In the genomic region with DNA sequence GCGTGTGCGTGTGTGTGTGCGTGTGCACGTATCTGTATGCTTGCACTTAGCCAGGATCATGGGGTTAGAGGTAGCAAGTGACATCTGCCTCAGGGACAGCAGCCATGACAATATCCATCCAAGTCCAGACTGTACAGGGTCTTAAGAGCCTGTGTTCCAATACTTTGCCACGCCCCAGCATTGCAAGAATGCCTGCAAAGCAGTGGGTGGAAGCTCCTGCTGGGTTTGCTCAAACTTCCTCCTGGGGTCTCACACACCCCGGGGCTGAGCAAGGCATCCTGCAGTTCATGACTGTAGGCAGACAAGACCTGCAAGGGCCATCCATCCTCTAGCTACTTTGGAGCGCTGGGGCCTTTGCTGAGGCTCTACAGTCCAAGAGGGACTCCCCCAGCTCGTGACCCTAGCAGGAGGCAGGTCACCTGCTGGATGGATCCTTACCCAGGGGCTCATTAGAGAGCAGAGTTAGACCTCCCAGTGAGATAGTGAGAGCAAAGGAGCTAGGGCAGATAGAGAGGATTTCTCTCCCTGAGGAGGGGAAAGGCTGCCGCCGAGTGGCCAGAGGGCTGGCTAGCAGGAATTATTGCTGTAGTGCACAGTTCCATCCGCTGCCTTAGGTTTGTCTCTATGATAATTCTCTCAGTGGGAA, we compare ENCODE assay signal across 9 mouse cellular contexts. TPM values are rescaled to one million over a fixed set of nuclear protein-coding genes. Genes with fewer than 3 reads are reported as not detected.
A peak's percentile ranks its signal among the peaks of the same experiment; 100 is the strongest.
DNase-seq lines count a peak whose midpoint lies in the region; ATAC-seq and TF ChIP-seq lines count a peak whose summit lies in the region.
"Had no signal": no experiment of that assay in that cellular context is flagged by ENCODE, and none has a peak within 500 bp of the region (broad histone marks: within the 10 kb centered on the region; RNA-seq: fewer than 3 reads in every experiment).

No protein-coding gene starts in this region.

- H3K9ac ChIP-seq in heart, adult 2 months (ENCODE audit: low read depth, low read length): no peak overlapping the region
- no peak overlapping the region for H3K9ac ChIP-seq in heart, embryonic 12.5 days
- H3K9ac ChIP-seq: heart, embryonic 15.5 days had no signal

- H3K9me3 ChIP-seq in heart, embryonic 12.5 days (replicated peaks): no peaks in the 10 kb centered on the region
- H3K9me3 ChIP-seq: heart, embryonic 15.5 days had no signal

- H3K4me3 ChIP-seq in heart, adult 2 months: no peak overlapping the region
- H3K4me3 ChIP-seq in heart, embryonic 12.5 days: no peak overlapping the region
- H3K4me3 ChIP-seq: heart, embryonic 15.5 days had no signal

- ATAC-seq in heart, embryonic 12.5 days (ENCODE audit: insufficient number of reproducible peaks, low FRiP score): no peak
- no peak for ATAC-seq in cerebellum, adult (ENCODE audit: insufficient number of reproducible peaks, low FRiP score, low TSS enrichment)

- H3K4me2 ChIP-seq in heart, embryonic 12.5 days: no peak overlapping the region
- H3K4me2 ChIP-seq: heart, embryonic 15.5 days had no signal

- no peak overlapping the region for H3K27ac ChIP-seq in heart, adult 2 months
- no peak overlapping the region for H3K27ac ChIP-seq in heart, embryonic 12.5 days (ENCODE audit: poor library complexity, severe bottlenecking)
- H3K27ac ChIP-seq: heart, embryonic 15.5 days had no signal

- no peaks in the 10 kb centered on the region for H3K27me3 ChIP-seq in heart, adult 2 months (ENCODE audit: control insufficient read depth, insufficient read depth, low read length)
- H3K27me3 ChIP-seq in heart, embryonic 12.5 days (replicated peaks): peaks cover 6% of the 10 kb centered on the region; the same call in 1 of the 2 replicates

- H3K4me1 ChIP-seq in heart, adult 2 months (ENCODE audit: control insufficient read depth, insufficient read depth, low read length): no peaks in the 10 kb centered on the region
- H3K4me1 ChIP-seq in heart, embryonic 12.5 days (replicated peaks): peaks cover 5% of the 10 kb centered on the region; the same call in 1 of the 2 replicates

- DNase-seq in heart, adult 2 months: peak; percentile 21 to 59
- DNase-seq in right cerebral cortex, postnatal 4 days: peak; percentile 26
- no peak for DNase-seq in right cerebral cortex, postnatal 25 days
- peak; percentile 40 to 64 for DNase-seq in gastrocnemius, postnatal 4 days (ENCODE audit: low spot score in 2 of 2)
- peak; percentile 46 for DNase-seq in lung, postnatal 14 days
- DNase-seq in cerebellum, adult 8-10 months: no peak

- TF ChIP-seq EP300 in heart, adult 2 months (IDR thresholded peaks at IDR 0.05; ENCODE audit: insufficient read depth, low read depth, low read length): no peak

- WGBS in heart, adult 2 months: 70% methylated on average over 11 of the region's 11 CpGs
- WGBS in heart, embryonic 12.5 days: 48% methylated on average over 11 of the region's 11 CpGs

- intact Hi-C loops in heart, adult 2 months (cut with DNase I): no loop called here

- H3K79me2 ChIP-seq in heart, adult 2 months (replicated peaks; ENCODE audit: control insufficient read depth, insufficient read depth, low read length): no peaks in the 10 kb centered on the region

- H3K36me3 ChIP-seq in heart, adult 2 months (ENCODE audit: control insufficient read depth, insufficient read depth, low read length): no peaks in the 10 kb centered on the region
- H3K36me3 ChIP-seq in heart, embryonic 12.5 days: no peaks in the 10 kb centered on the region
- H3K36me3 ChIP-seq: heart, embryonic 15.5 days had no signal

- TF ChIP-seq CTCF in heart, adult 2 months (IDR thresholded peaks at IDR 0.05): peak; percentile 63

- no peak for TF ChIP-seq POLR2A in heart, adult 2 months (IDR thresholded peaks at IDR 0.05; ENCODE audit: insufficient read depth, low read depth, low read length)

RNA-seq across cellular contexts. Expression of a gene that starts 15.4 kb away (rescaled TPM):
- under 1 TPM; 0.50 to 0.86 TPM for total RNA-seq in heart, adult 2 months (2021)
- 1.1 and 1.3 TPM in 2 replicates for polyA plus RNA-seq in heart, adult 2 months (2012; rRNA removed)
- 0.21 and 0.92 TPM in 2 replicates for polyA plus RNA-seq in heart, embryonic 12.5 days (2016; fragmentation: Nextera tagmentation; extraction: Ambion mirVana)
- total RNA-seq in gastrocnemius, postnatal 4 days (2021): 1 to 10 TPM in 1 of 2 experiments, under 1 TPM in 1; 0.70 to 1.1 TPM

RNA-seq across cellular contexts. Expression of a gene that starts 32.6 kb away (rescaled TPM):
- not detected for total RNA-seq in heart, adult 2 months (2021)
- polyA plus RNA-seq in heart, adult 2 months (2012; rRNA removed): 0.09 and 0.10 TPM in 2 replicates
- 0.09 and 0.17 TPM in 2 replicates for polyA plus RNA-seq in heart, embryonic 12.5 days (2016; fragmentation: Nextera tagmentation; extraction: Ambion mirVana)
- not detected for total RNA-seq in gastrocnemius, postnatal 4 days (2021)

RNA-seq across cellular contexts. Expression of a gene that starts 55.4 kb away (rescaled TPM):
- 10 to 100 TPM in 1 of 2 experiments, 1 to 10 TPM in 1; 9.2 to 11.7 TPM for total RNA-seq in heart, adult 2 months (2021)
- 6.6 and 12.6 TPM in 2 replicates for polyA plus RNA-seq in heart, adult 2 months (2012; rRNA removed)
- 14.7 and 15.1 TPM in 2 replicates for polyA plus RNA-seq in heart, embryonic 12.5 days (2016; fragmentation: Nextera tagmentation; extraction: Ambion mirVana)
- 10 to 100 TPM; 41.5 to 43.6 TPM for total RNA-seq in gastrocnemius, postnatal 4 days (2021)

Comparison
In these comparisons a context has a peak if more than half of its experiments do, and no peak if none do; other contexts are left out.
1. DNase-seq: peak in heart, adult 2 months (2 of 2), right cerebral cortex, postnatal 4 days (single experiment), gastrocnemius, postnatal 4 days (2 of 2) and lung, postnatal 14 days (single experiment); none in right cerebral cortex, postnatal 25 days (single experiment) and cerebellum, adult 8-10 months (single experiment).